Mouse (Mus musculus) right cerebral cortex, postnatal 10 days (tissue): Measurements from ENCODE around the gene Dek.

Source experiments
- DNase-seq, 2 experiments: peaks; one replicate each; pipeline ENCODE4 v3.0.0; 2021; ENCODE audit warnings: low spot score in 2 of 2

The Dek gene

GRCm38 (mm10) chr13:47056781-47057180, 49.2 kb downstream of the Dek start:
- DNase-seq: no peak

DNA sequence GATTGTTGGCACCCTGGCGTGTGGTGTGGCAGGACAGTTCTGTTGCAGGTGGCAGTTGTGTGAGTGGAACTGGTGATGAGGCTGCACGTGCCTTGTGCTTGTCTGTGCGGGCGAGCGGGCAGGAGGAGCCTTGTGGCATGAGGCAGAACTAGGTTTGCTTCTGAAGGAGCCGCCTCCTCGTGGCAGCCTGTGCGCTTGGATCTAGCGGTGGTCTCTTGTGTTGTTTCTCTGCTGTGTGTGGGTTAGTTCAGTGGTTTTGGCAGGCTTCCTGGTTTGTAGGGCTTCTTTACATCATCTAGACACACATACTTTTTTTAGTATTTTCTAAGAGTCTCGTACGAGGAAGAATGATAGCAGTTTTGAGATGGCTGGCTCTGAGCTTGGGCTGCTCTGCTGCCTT, 49.9 kb downstream of the Dek start:
- peak; percentile 74 to 88 for DNase-seq

DNA sequence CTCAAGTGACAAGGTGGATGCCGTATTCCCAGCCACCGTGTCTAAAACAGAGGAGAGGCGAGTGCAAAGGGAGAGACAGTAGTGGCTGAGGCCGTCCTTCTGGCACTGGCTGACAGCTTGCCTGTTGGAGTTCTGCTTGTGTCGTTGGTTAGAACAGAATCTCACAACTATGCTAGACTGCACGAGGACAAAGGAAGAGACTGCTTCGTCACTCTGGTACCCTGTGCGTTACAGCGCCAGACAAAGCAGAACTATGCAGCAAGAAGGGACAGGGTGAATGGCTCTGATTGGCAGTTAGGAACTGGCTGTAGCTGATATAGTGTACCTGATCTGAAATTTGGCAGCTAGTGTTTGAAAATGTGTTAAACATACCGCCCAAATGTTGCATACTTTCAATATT, 52.0 kb downstream of the Dek start:
- no peak for DNase-seq

DNA sequence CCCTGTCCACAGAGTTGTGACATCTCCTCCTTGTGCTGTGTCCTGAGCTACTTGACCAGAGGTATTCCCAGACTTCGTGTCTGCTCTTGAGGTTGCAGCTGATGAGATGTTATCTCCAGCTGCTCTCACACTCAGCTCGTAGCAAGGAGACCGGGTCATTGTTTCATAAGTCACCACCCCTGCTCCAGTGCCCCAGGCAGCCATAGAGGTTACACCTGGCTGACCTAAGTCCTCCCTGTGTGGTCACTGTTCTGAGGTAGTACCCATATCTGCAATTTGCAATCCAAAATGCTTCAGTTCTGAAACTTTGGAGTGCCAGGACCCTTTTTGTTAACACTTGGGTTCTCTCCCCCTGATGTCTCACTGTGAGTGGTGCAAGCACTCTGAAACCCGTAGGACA, 56.0 kb downstream of the Dek start:
- DNase-seq: no peak

- no peak for DNase-seq
Observed at GRCm38 (mm10) chr13:47047996-47048395, 58.0 kb downstream of the Dek start.

DNA sequence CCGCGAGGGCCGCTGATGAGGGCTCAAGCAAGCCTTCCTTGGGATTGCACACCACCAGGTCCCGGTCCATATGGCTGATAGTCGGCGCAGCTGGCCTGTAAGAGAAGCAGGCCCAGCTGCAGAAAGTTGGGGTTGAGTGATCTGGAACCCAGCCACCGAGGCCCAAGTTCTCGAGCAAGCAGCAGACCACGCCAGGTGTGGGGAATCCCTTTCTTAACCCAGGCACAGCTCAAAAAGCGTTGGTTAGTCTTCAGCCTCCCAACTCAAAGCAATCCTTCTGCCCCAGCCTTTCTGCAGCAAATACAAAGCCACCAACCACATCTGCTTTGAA, 61.4 kb downstream of the Dek start, which contains the start of gene Tpmt:
Gene Tpmt, minus strand, starts transcription at position 121 of the 331 bp plus-strand sequence.
- peak; percentile 41 to 62 for DNase-seq

DNA sequence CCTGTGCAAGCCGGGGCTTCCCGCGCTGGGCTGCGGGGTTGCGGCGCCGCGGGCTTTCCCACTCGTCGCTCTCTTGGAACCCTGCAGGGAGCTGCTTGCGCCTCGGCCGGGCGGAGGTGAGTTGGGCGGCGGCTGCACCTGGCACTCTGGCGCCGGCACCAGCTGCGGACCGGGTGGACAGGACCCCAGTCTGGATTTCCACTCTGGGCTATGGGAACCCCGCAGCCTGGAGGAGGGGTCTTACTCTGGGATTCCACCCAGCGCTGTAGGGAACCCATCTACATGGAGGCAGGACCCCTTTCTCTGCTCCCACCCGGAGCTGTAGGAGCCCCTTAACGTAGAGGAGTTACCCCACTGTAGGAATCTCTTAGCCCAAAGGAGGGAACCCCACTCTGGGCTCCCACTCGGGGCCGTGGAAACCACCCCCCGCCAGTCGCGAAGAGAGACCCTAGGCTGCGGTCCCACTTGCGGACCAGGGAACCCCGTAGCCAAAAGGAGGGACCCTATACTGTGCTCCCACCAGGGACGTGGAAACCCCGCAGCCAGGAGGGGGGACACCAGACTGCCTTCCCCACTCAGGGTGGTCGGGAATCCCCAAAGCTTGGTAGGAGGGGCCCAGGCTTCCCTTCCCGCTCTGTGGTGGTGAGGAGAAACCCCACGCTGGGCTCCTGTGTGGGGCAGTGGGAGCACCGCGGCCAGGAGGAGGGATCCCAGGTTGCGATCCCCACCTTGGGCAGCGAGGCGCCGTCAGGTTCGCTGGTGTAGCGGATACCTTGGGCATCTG, 62.0 kb downstream of the Dek start:
- DNase-seq: peak in 1 of 2 experiments; percentile 34

DNA sequence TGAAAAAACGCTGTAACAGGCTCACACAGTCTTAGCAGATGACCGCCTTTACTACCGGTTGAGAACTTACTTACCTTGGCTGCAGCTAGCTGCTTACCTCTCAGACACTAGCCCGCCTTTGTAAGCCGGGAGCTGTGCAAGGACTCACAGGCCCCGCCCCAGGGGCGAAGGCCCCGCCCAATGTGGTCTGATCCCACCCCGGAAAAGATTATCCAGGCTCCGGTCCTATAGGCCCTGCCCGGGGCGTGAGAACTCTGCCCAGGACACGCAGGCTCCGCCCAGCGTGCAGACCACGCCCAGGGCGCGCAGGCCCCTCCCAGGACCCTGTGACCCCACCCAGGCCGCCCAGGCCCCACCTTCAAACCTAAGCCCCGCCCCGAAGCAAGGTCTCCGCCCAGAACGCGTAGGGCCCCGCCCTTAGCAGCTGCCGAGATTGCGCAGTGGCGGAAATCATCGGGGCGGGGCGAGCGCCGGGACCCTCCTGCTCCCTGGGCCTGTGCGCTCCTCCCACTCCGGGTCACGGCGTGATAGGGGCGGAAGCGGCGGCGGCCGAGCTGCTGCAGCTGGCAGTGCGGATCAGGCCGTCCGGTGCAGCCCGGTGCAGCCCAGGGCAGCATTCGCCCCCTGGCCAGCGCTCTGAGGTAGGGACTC, 62.8 kb downstream of the Dek start, which contains the start of gene Kdm1b:
Gene Kdm1b, plus strand, starts transcription at position 470 of the 651 bp plus-strand sequence.
- DNase-seq: peak; percentile 97 to 99

- DNase-seq: no peak
Observed at GRCm38 (mm10) chr13:47042024-47042633, 63.9 kb downstream of the Dek start.

DNA sequence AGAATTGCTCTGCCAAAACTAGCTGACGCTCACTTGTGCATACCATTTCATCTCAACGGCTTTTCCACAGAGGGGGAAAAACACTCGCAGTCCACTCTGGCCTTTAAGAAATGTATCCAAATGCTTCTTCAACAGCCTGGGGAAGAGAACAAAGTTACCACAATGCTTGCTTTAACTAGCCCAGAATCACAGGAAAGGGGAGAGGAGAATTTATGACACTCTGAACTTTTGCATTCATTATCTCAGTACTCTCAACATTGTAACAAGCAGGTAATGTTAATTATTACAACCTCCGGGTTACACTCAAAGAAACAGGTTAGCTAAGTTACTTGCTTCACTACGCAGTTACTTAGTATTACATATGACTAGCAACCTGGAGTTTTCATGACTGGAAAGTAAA, 65.9 kb downstream of the Dek start:
- no peak for DNase-seq

GRCm38 (mm10) chr13:47037946-47038345, 68.1 kb downstream of the Dek start:
- no peak for DNase-seq
